Mouse (Mus musculus): ENCODE results near the gene Snrnp35.

Snrnp35 gene

GRCm38 (mm10) chr5:124503742-124504141 lies 20.8 kb downstream of the Snrnp35 start:
- no peak for DNase-seq

GRCm38 (mm10) chr5:124505235-124505634 lies 22.3 kb downstream of the Snrnp35 start:
- no peak for DNase-seq

GRCm38 (mm10) chr5:124506731-124507359 lies 23.9 kb downstream of the Snrnp35 start:
- DNase-seq: no peak

- DNase-seq: no peak
Measured at GRCm38 (mm10) chr5:124509200-124509599, 26.3 kb downstream of the Snrnp35 start.

- no peak for DNase-seq
Measured at GRCm38 (mm10) chr5:124509742-124510237, 26.9 kb downstream of the Snrnp35 start.

- no peak for DNase-seq
Measured at GRCm38 (mm10) chr5:124510536-124511050, 27.7 kb downstream of the Snrnp35 start.

- no peak for DNase-seq
Measured at GRCm38 (mm10) chr5:124515789-124516188, 32.9 kb downstream of the Snrnp35 start.

- DNase-seq: no peak
Measured at GRCm38 (mm10) chr5:124518648-124519047, 35.7 kb downstream of the Snrnp35 start.

- DNase-seq: no peak
Measured at GRCm38 (mm10) chr5:124521588-124521987, 38.7 kb downstream of the Snrnp35 start.

- DNase-seq: no peak
Measured at GRCm38 (mm10) chr5:124523032-124523431, 40.1 kb downstream of the Snrnp35 start.

GRCm38 (mm10) chr5:124524943-124525342 lies 42.0 kb downstream of the Snrnp35 start:
- DNase-seq: no peak

- DNase-seq: no peak
Measured at GRCm38 (mm10) chr5:124528351-124528750, 45.4 kb downstream of the Snrnp35 start.

- DNase-seq: no peak
Measured at GRCm38 (mm10) chr5:124528791-124529190, 45.9 kb downstream of the Snrnp35 start.

- no peak for DNase-seq
Measured at GRCm38 (mm10) chr5:124529191-124529651, 46.3 kb downstream of the Snrnp35 start.

- DNase-seq: no peak
Measured at GRCm38 (mm10) chr5:124529697-124530096, 46.8 kb downstream of the Snrnp35 start.

GRCm38 (mm10) chr5:124530655-124531582 lies 48.0 kb downstream of the Snrnp35 start, which contains the start of gene Rilpl1:
TSS of gene Rilpl1 (minus strand) at chr5:124531391.
- peak; percentile 41 to 54 for DNase-seq

- no peak for DNase-seq
Measured at GRCm38 (mm10) chr5:124531583-124531930, 48.6 kb downstream of the Snrnp35 start.

GRCm38 (mm10) chr5:124532451-124532850 lies 49.5 kb downstream of the Snrnp35 start:
- DNase-seq: no peak

GRCm38 (mm10) chr5:124535016-124535415 lies 52.1 kb downstream of the Snrnp35 start:
- no peak for DNase-seq

GRCm38 (mm10) chr5:124536776-124537175 lies 53.8 kb downstream of the Snrnp35 start:
- peak; percentile 25 to 33 for DNase-seq

GRCm38 (mm10) chr5:124538813-124539792 lies 56.2 kb downstream of the Snrnp35 start:
- DNase-seq: peak; percentile 24 to 59

GRCm38 (mm10) chr5:124539905-124540304 lies 57.0 kb downstream of the Snrnp35 start:
- no peak for DNase-seq

All from spleen, adult 18-20 months (tissue).